Mouse (Mus musculus): ENCODE data around the gene Pola1.

The Pola1 gene

DNA sequence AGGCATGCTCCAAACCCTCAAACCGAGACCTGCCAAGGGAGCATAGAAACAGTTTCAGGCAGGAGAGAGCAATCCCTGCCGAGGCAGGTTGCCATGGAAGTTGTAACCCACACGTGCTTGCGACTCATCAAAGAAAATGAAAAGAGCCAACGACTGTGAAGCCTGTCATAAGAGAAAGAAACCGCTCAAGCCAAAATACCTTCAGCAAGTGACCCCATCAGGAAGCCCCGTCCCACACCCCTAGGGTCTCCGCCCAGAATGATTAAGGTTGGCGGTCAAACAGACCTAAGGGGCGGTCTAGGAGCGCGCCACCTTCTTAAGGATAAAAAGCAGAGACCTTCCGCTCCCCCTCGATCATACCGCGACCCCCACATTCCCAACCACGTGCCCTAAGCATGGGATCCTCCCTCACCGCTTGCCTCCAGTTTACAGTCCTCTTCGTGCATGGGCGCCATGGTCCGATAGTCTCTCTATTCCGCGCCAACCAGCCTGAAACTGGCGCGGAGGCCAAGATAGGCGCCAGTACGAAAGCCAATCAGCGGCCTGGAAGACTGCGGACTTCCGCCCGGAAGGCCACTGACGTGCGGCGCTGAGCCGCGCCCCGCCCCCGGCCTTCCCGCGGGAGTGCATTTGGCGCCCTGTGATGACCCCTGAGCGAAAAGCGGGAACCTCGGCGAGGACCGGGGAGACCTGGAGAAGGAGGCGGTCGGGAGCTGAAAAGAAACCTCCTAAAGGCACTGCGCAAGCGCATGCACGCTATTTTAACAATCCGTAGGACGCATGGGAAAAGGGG, at the start of gene Pola1:
TSS of gene Pola1 (minus strand) at position 499 of the 793 bp plus-strand sequence.
- peak; percentile 81 for DNase-seq (ENCODE audit: low spot score)

DNA sequence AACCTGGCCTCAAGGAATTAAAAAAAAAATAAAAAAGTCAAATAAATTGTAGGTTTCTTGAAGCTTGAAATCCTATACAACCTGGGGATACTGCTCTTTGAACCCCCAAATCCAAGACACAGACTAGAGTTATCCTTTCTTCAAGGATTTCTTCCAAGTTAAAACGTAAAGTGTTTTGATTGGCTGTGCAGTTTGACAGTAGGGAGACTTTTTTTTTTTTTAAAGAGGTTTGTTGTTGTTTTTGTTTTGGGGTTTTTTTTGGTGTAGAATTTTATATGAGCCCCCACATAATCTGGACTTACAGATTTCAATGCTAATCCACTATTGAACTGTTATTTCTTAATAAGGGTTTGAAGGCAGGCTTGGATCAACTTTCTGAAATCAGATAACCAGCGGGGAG, 44.3 kb upstream of the Pola1 start:
- DNase-seq (ENCODE audit: low spot score) = no peak

DNA sequence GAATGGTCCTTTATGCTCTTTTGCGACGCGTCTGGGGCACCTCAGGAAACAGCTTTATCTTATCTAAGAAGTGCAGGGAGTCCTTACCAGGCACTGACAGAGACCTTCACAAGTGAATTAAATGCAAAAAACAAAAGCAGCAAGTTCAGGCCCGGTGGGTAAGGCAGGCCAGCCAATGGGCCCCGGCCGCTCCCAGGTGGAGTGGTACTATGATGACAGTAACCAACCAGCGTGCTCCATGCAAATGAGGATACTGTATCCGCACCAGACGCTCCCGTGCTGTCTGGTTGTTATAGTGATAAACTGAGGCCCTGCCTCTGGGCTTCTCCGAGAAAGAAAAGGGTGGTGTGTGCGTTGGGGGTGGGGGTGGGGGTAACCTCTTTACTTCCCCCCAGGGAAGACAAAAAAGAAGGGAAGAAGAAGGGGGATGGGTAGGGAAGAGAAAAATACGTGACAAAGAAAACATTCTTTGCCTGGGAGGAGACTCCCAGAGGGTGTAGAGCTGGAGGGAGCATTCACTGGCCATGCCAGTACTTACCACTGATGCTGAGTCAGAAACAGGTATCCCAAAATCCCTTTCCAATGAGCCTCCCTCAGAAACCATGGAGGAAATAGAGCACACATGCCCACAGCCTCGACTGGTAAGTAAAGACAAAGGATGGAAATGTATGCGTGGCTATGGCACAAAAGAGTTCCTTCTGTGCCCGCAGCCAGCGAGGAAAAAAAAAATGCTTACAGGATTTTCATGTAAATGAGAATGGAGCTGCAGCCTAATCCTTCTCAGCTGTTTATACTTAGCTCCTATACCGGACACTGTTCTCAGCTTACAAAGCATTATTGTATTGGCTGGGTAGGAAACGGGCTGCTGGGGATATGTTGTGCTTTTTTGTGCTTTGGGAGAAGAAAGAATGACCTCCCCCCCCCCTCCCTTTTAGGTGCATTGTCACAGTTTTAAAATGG, 43.2 kb upstream of the Pola1 start:
- peak; percentile 65 for DNase-seq (ENCODE audit: low spot score)

DNA sequence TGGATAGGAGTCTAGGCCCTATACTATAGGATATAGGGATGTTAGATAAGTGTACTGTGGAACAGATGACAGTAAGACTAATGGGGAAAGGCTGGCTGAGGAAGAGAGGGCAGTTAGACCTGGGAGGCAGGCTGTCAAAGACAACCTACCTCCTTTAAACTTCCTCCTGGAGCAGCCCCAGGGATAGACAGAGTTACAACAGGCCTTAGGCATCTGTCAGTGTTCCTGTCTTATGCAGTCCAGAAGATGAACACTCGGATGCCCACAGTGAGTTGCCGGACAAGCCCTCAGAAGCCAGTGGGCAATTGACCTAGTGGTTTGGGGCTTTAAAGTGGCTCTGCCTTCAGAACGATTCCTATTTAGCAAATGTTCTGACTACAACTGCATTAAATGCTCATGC, 42.5 kb upstream of the Pola1 start:
- no peak for DNase-seq (ENCODE audit: low spot score)

DNA sequence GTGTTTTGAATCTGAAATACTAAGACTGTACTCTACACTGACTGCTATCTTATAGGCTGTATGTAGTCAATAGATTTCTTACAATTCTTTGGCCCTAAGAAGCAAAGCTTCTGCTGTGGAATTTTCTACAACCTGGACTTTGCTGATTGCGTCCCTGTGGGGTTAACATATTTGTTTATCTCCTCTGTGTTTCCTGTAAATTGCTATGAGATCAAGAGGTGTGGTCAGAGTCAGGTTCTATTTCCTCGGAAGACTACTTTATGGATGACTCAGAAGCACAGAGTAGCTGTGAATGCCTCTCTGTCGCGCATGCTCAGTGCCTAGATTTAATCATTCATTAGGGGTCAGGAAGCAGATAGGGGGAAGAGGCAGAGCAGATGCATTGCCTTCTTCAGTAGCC, 32.8 kb upstream of the Pola1 start:
- DNase-seq (ENCODE audit: low spot score) = no peak

DNA sequence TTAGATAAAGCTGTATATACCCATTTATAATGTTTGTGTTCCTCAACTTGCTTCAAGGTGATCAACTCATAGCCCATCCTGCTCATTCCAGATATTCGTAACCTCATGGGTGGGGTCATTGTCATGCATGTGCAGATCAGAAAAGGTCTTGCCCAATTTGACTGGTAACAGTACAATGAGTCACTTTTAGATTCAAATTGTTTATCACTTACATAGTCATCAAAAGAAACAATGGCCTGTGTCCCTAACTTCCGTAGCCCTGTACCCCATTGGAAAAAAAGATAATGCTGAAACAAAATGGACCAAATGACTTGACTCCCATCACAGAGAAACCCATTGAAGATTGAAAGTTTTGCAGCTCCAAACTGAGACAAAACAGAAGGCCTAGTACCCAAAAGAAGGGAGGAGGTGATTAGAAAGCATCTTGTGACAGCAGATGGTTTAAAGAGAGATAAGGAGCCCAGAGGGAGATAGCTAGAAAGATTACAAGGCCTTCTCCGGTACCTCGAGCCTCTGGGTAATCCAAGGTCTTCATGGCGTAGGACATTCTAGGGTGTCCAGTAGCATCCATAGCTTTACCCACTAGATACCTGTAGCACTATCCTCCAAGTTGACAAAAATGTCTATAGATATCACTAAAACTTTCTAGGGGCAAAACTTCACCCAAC, 32.1 kb upstream of the Pola1 start:
- no peak for DNase-seq (ENCODE audit: low spot score)

DNA sequence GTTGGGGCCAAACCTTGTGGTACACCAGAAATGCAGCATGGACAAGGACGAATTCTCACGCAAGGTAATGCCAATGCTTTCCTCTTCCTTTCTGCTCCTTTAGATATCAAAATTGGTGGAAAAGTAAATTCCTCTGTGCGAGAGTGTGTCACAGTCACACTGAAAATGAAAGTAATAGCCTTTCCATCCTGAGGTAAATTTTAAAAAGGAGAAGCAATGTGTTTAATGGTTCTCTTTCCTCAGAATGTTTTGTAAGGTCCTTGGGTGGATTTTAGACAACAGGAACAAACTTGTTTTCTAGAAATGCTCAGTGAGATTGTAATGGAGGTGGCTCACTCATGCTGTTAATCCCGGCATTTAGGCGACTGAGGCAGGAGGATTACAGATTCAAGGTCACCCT, 23.2 kb upstream of the Pola1 start:
- no peak for DNase-seq (ENCODE audit: low spot score)

DNA sequence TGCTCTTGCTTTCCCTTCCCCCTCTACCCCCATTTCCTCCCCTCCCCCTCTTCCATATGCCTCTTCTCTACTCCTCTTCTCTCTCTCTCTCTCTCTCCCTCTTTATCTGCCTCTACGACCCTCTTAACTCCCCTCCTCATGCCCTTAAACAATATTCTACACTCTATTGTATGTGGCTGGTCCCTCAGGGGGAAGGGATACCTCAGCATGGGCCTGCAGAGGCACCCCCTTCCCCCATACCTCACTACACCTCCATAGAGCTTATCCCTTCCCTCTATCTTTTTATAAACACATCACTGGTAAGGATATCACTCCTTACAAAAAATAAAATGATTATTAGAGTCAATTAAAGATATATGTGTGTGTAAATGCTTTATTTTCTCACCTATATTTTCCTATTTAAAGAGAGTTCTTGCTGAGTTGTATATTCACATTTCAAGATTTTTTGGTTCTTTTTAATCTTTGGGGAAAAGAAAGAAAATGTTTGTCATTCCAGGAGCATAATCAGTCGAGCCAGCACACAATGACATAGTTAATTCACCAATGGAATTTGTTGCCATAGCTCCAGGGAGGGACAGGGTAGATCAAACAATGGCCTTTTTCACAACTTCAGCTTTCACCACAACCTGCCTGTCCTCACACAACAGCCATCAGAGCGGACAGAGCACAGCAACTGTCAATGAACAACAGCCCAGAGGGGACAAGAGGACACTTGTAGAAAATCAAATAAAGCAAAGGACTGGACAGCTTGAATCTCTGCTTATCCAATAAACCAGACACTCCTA, 22.5 kb upstream of the Pola1 start, which contains the start of gene Pcyt1b:
TSS of gene Pcyt1b (plus strand) at position 646 of the 785 bp plus-strand sequence.
- DNase-seq (ENCODE audit: low spot score) = peak; percentile 31

DNA sequence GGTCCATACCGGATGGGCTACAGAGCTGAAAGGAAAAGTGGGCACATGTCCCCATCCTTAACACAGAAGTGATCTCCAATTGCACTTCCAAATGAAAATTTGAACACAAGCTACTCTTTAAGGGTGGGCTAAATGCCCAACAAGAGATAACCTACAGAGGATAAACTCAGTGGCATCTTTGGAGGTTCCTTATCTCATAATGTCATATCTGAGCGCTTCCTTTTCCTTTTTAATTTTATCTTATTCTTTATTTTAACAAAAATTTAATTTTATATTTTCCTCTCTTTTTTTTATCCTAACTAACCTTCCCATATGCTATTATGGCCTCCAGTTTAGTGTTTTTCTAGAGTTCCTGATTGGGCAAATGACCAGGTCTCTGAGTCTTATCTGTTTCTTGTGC, 18.8 kb upstream of the Pola1 start:
- no peak for DNase-seq (ENCODE audit: low spot score)

DNA sequence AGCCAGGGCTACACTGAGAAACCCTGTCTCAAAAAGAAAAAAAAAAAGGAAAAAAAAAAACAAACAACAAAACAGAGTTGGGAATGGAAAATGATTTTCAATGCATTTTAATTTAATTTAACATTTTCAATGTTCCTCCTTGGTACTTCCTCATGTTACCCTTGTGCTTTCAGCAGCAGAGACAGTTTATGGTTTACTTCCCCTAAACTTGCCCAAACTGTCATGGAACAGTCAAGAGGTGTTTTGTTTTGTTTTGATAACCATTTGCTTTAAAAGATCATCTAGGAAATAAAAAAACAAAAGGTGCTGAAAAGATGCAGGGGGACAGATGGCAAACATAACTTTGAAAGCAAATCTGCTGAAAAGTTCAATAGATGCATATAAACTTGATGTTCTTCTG, 12.1 kb upstream of the Pola1 start:
- no peak for DNase-seq (ENCODE audit: low spot score)

DNA sequence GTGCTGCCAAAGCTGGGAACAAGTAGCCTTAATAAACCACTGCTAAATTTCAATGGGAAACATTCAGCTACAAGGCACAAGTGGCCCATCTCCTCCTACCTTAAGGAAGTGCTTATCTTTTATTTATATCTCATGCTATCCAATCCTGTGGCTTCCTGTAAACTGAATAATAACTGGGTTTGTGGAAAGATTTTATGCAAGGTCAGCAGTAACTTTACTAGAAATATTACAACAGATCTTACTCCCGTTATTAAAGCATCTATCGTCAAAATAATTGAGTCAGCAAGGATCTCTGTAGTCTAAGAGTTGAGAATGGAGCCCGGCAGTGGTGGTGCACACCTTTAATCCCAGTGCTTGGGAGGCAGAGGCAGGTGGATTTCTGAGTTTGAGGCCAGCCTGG, 11.6 kb upstream of the Pola1 start:
- DNase-seq (ENCODE audit: low spot score) = no peak

DNA sequence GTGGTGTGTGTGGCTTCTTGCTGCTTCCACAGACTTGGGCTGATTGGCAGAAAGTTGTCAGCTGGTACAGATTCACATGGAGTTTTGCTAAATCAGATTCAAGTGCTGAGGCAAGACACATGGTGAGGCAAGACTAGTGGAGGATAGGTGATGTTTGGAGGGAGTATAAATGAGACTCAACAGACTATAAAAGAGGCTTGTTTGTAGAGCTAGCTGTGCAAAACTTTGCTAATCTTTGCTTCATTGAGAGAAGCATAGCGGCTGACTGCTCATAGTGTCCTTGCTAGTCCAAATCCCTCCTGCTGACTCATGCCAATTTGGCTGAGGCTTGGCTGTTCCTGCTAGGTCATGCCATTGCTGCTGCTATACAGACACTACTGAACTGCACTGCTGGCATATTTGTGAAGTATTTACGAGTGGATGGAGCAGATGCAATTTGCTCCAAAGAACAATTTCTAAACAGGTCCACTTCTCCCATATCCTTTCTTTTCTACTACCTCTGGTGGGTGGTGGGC, 3.0 kb upstream of the Pola1 start:
- no peak for DNase-seq (ENCODE audit: low spot score)

DNA sequence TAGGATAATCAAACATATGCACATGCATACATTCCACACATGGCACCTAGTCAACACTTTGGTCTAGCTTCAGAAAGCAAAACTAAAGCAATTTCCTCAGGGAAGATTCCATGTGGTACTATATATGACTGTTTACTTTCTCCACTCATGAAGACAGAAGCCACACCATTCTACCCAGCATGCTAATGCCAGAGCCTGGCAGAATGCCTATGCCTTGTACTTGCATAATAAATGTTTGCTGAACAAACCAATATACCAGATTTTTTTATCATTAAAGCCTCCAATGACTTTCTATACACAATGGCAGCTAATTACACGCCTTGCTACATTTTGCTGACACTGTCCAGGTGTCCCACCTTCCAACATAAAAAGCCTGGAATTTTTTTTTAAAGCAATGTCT, 1.7 kb downstream of the Pola1 start:
- DNase-seq (ENCODE audit: low spot score) = no peak

DNA sequence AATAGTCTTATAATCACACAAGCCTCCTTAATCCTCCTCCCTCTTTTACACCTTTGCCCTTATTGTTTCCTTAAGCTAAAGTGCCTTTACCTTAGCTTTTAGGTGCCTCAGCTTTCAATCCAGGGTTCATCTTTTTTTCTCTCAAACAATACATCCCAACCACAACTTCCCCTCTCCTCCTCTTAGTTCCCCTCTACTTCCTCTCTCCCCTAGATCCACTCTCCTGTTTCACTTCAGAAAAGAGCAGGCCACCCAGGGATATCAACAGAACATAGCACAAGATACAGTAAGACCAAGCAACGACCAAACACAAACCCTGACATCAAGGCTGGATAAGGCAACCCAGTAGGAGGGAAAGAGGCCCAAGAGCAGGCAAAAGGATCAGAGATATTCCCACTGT, 29.7 kb downstream of the Pola1 start:
- no peak for DNase-seq (ENCODE audit: low spot score)

DNA sequence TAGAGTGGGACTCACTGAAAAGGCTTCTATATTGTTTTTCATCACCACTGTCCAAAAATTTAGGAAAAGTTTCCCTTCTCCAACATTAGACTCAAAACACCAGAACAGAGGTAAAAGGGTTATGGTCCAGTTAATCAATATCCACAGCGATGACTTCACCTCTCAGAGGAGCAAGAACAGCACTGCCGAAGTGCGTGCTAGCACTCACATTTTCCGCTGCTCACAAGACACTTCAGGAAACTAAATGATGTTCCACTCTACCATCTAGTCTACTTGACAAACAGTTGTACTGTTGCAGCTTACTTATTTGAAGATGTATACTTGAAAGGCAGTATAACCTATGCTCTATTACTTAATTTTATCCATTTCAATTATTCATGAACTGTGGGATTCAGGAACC, 37.7 kb downstream of the Pola1 start:
- no peak for DNase-seq (ENCODE audit: low spot score)

DNA sequence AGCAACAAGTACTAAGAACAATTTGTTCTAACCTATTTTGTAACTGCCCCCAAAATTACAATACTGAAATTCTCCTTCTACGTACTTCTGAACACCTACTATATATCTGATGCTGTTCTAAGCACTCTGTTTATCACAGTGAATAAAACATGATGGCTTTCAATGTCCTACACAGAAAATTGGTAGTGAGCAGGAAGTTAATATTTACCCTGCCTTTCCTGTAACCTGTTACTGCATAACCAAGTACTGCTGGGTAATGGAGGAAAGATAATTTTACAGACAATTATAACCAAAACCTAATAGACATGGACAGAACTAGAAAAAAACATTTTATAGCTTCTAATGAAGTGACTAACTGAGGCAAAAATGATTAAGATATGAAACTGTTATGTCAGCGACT, 51.0 kb downstream of the Pola1 start:
- no peak for DNase-seq (ENCODE audit: low spot score)

DNA sequence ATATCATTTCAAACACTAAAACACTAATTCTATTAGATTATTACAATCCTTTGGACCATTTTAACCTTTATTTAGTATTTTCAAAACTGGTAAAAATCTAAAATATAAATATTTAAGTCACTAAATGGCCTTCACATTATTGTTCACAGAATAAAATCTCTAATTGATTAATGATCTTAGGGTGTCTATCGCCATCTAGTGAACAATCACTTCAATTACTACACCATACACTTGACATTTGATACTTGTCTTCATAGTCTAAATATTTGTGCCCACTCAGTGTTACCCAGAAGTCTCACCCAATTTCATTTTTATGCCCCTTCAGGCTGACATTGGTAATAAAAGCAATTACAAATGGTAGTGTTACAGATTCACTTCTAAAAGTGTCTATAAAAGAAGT, 74.8 kb downstream of the Pola1 start:
- no peak for DNase-seq (ENCODE audit: low spot score)

DNA sequence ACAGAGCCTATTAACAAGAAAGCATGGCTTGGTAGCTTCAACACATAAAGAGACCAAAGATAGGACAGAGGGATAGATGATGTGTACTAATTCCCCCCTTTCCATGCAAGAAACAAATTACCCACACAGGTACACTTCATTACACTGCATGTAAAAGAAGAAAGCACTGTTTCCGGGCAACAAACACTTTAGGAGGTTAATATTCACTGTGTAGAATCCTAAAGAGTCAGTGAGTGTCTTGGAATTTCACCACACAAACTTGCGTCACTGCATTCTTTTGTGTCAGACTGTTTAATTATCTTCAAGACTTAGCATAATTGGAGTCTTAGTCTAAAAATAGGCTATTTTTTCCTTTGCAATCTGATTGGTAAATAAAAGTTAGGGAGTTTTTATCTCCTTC, 92.2 kb downstream of the Pola1 start:
- DNase-seq (ENCODE audit: low spot score) = no peak

DNA sequence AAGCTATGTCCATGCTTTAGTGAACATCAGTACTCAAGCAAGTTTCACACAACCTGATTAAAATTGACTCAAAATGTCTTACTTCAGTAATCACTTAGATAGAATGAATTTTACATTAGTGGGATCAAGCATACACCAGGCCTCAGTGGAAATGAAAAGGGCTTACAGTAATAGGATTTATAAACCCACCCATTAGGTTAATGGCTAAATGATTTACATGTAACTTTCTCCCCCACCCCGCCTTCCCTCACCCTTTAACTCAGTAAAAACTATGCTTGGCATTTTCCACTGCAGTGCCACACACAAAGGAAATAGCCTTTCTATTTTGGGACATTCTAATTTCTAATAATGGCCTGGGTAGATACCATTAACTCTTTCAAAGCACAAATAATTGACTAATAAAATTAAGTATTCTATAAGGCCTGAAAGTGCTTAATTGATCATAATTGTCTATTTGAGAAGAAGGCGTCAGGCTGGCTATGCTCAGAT, 129.0 kb downstream of the Pola1 start:
- DNase-seq (ENCODE audit: low spot score) = no peak

DNA sequence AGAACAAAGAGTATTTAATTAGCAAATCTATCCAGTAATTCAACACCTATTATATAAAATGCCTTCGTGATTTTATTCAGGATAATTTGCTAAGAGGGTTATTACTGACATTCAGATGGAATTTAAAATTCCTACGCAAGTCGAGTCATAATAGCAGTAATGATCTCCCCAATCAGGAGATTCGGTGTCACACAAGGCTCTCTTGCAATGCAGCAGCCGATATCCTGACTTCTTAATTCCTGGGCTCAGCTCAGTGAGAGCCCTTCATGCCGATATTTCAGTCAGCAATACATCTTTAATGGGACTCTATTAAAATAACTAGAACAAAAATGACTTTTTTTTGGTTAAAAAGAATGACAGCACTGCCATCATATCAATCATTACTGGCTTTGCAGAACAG, 134.4 kb downstream of the Pola1 start:
- no peak for DNase-seq (ENCODE audit: low spot score)

DNA sequence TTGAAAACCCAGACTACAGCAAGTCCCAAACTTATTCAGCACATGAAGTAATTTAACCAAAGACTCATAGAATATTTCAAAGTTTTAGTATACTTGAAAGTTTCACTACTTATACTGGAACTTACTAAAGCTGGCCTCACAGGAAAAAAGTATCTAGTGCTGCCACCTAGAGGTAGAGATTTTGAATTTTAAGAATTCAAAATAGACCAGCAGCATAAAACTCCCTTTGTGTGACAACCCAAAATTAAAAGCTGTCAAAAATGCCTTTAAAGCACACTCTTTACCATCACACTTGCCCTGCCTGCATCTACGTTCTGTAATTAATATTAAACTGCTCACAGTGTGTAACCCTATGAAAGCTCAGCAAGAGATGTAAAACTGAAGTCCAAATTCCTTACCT, 166.2 kb downstream of the Pola1 start:
- no peak for DNase-seq (ENCODE audit: low spot score)

All from embryo, embryonic 10 days (tissue).